Mouse (Mus musculus) heart, postnatal 10 days (tissue): ENCODE results near the gene Gm20388. TPM values are rescaled to one million over a fixed set of nuclear protein-coding genes. Genes with fewer than 3 reads are reported as not detected.

Experiments used
- DNase-seq, 2 experiments: peaks; one replicate each; pipeline ENCODE4 v3.0.0; 2021
- intact Hi-C: fragments of 180-260 bp; cut with DNase I; formaldehyde crosslinking; loops from one replicate; pipeline ENCODE4 v1.15.1; 2025
- total RNA-seq, 2 experiments: library from RNA; stranded (reverse); gene quantifications; 2 replicates each; pipeline ENCODE4 v1.2.3; 2021

Gm20388 gene
- total RNA-seq, 2 experiments from 2014 or later = 2.0 to 2.2 TPM

DNA sequence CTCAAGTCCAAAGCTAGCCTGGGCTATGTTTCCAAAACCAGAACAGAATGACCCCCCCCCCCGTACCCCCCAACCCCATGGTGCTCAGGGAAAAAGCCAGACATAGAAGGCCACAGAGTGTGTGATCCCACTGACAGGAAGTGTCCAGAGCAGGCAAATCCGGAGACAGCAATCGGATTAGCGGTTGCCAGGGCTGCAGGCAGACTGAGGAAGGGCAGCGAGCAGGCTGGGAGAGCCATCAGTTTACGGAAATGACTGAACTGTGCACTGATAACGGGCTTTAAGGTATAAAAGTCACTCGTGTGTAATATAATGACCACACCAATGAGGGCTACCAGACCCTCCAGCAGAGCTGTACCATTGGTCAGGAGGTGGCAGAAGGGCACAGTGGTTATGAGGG is 730.6 kb downstream of the Gm20388 start:
- no peak for DNase-seq
- intact Hi-C loops = no loop called here

DNA sequence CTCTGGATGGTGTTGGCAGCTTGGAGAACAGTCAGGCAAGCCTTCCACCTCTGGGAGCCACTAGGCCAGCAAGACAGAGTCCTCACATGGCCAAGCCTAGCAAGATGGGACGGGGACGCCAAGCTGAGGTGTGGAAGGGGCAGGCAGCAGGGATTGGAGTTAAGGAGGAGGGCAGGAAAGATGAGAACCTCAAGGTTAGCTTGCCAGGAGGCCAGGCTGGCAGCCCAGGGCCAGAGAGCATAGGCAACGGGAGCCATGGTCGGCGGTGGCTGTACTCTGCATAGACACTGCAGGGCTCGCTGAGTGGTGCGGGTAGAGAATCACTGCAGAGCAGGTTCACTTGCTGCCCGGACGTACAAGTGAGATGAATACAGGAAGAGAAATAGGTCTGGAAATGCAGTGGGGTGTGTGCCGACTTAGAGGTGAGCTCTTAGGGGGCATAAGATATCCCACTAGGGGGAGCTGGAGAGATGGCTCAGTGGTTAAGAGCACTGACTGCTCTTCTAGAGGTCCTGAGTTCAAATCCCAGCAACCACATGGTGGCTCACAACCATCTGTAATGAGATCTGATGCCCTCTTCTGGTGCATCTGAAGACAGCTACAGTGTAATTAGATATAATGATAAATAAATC is 731.5 kb downstream of the Gm20388 start:
- intact Hi-C loops = no loop called here
- DNase-seq = no peak

DNA sequence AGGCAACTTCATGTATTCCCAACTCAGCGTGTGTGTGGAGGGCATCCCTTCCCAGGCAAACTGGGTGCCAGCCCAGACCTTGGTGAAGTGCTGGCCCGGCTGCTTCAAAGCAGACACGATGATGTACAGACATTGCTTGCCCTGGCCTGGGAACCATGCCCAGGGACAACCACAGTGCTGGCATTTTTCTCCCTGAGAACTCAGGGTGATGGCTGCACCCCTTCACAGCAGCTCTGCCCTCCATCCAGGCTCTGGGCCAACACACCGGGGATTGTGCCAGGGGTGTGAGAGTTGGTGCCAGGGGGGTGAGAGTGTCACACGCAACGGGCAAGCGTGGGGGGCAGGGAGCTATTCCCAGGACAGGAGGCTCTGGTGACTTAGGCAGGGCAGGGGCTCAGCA is 734.0 kb downstream of the Gm20388 start:
- DNase-seq = peak; percentile 92 to 93

DNA sequence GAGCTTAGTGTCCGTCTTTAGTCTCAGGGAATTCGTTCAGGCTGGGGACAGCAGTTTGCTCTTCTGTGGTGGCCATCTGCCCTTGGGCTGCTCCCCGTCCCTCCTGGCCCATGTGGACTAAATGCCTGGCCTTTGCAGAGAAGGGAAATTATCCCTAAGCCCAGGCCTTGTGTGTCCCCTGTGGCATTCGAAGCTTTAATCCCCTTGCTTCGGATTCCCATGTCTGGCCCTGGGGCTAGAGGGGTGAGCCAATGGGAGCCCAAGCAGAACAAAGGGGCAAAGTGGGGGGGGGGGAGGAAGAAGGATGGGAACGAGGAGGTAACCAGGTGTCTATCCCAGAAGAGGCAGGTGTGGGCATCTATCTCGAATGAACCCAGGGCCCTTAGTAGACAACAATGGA is 736.9 kb downstream of the Gm20388 start, which contains the start of gene 1190005I06Rik:
TSS of gene 1190005I06Rik (minus strand) at position 101 of the 400 bp plus-strand sequence.
- intact Hi-C loops = no loop called here
- no peak for DNase-seq

More for the DNA sequence above, 734.0 kb downstream of the Gm20388 start:
- intact Hi-C loops = no loop called here

- intact Hi-C loops = no loop called here
- no peak for DNase-seq
These were observed 745.8 kb downstream of the Gm20388 start for GRCm38 (mm10) chr8:120656322-120657052.

DNA sequence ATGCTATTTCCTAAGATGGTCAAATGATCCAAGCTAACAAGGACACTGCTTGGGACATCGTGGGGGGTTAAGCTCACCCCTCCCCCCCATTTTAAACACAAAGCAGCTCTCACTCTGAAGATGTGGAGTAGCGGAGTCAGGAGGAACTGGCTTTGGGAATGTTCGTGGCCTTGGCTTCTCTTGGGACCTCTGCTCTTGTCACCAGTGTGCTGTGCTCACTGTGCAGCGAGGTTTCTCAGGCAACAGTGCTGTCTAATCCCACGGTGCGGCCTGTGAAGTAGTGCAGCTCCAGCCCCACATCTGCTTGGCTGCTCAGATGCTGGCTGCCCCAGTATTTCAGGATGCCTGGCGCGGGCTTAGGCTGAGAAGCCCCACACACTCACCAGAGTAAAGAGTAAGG is 746.8 kb downstream of the Gm20388 start:
- intact Hi-C loops = no loop called here
- DNase-seq = no peak

DNA sequence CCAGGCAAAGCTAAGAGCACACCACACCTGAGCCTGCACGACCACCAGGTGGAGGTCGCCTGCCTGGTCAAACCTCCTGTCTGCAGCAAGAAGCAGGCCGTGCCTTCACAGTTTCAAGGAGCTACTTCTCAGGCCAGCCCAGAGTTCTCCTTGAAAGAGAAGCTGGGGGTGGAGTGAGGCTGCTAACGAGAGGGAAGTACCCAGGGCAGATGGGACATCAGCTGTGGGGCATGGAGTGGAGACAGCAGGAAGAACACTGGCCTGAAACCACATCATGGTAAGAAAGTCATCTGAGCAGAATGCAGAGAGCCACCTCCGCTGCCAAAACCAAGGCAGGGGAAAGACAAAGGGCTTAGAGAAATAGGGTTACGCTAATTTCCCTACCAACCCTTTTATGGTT is 753.9 kb downstream of the Gm20388 start:
- intact Hi-C loops = no loop called here
- DNase-seq = no peak

- DNase-seq = no peak
- intact Hi-C loops = no loop called here
These were observed 755.2 kb downstream of the Gm20388 start for GRCm38 (mm10) chr8:120665726-120666455.

DNA sequence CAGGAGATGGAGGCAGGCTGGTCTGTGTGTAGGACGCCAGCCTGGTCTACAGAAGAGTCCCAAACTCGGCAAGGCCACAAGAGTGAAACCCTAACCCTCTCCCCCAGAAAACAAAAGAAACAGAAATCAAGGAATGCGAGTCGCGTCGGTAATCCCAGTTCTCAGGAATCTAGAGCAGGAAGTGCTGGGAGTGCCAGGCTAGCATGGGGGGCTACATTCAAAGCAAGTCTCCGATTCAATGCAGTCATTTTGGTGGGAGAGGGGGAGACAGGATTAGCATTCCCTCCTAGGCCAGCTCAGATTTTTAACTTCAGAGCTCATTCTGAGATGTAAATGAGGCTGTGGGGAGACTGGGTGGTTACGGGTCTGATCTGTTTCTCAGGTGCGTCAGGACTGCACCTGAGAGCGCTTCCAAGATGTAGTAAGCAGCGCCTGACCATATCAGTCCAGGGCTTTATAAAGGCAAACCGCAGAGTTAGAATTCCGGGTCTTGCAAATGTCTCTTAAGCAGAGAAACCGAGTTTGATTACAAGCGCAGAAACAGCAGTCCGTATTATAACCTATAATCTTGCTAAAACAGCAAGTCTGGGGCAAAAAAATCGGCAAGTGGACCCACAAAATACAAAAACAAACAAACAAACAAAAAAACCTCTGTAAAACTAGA is 756.3 kb downstream of the Gm20388 start:
- no peak for DNase-seq
- intact Hi-C loops = no loop called here

- intact Hi-C loops = no loop called here
- DNase-seq = peak; percentile 94 to 95
These were observed 757.1 kb downstream of the Gm20388 start, which contains the start of the genes Gm27021 and Cox4i1 for GRCm38 (mm10) chr8:120667561-120668373. Gm27021 (minus strand) TSS chr8:120668079. Cox4i1 (plus strand) TSS chr8:120668222.

GRCm38 (mm10) chr8:120668374-120668905 is 757.8 kb downstream of the Gm20388 start, which contains the start of gene Emc8:
Emc8 (minus strand) TSS chr8:120668573.
- intact Hi-C loops = no loop called here
- no peak for DNase-seq

- DNase-seq = no peak
- intact Hi-C loops = no loop called here
These were observed 761.1 kb downstream of the Gm20388 start for GRCm38 (mm10) chr8:120671775-120672174.

GRCm38 (mm10) chr8:120672626-120673229 is 762.1 kb downstream of the Gm20388 start:
- no peak for DNase-seq
- intact Hi-C loops = no loop called here

DNA sequence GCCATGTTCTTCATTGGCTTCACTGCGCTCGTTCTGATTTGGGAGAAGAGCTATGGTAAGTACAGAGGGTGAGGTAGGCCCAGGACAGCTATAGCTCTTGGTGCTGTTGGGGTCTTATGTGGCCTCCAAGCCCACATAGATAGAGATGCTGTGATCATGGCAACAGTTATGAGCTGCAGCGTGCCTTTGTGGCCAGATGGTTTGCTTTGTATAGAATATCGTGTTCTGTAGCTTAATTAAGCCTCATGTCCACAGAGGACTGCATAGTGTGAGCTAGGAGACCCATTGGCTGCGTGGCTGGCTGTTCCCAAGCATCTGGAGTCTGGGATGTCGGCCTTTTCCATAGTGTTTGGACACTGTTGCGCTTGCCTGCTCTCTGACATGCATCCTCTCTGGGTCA is 762.7 kb downstream of the Gm20388 start:
- intact Hi-C loops = no loop called here
- no peak for DNase-seq

GRCm38 (mm10) chr8:120675718-120676117 is 765.1 kb downstream of the Gm20388 start:
- DNase-seq = no peak
- intact Hi-C loops = no loop called here

DNA sequence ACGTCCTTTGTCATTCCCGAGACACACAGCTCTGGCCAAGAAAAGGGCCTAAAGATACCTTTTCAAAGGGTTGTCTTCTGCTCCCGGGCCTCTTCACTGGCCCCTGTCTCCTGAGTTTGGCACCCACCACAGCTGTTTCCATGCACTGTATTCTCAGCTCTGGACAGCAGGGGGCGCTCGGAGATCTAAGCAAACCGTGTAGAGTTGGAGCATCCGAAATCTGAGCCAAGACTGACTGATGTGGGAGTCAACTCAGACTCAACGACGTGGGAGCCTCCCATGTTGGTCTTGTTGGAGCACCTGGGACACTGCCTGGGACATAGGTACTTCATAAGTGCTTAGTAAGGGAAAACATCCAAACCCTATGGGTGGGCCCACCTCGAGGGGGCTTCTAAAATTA is 767.8 kb downstream of the Gm20388 start:
- peak; percentile 88 to 96 for DNase-seq
- intact Hi-C loops = no loop called here

DNA sequence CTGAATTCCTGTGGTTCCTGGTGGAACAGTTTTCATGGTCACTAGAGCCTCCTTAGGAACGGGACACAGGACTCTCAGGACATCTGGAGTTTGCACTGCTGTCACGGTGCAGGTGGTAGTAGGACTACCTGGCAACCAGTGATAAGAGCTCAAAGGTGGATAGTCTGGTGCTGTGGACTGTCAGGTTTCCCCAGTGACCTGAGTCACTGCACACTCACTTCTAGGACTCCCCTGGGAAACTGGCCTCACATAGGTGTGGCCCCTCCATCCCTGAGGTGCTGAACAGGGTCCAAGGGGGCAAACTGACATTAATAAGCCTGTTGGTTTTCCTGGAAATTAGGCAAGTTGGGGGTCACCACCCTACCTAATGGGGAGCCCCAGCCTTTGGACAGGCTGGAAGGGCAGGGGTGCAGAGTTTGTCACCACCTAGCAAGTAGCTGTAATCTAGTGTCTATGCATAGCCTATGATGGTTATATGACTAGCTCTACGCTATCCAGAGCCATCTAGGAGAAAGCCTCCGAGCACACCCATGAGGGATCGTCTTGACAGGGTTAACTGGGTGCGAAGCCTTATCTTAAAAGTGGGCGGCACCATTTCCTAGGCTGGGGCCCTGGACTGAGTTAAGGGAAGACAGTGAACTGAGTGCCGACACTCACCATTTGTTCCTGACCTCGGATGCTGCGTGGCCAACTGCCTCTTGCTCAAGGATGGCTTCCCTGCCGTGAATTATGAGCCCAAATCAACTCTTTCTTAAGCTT is 769.2 kb downstream of the Gm20388 start:
- no peak for DNase-seq
- intact Hi-C loops = loop anchor here (1.0 to 5.0 kb wide), 3 partner anchors 57 to 412 kb away; partner anchors contain the start of gene Irf8

DNA sequence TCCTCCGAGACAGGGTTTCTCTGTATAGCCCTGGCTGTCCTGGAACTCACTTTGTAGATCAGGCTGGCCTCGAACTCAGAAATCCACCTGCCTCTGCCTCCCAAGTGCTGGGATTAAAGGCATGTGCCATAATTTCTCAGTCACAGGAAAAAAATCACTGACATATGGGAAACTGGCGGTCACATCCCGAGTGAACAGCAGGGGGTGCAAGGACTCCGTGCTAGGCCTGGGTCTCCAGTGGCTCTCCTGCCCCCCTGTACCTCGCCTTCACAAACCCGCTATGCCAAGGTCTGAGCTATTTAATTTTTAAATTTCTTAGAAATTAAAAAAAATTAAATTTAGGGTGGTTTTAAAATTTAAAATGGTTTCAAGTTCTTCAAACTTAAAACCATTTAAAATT is 769.8 kb downstream of the Gm20388 start:
- DNase-seq = peak in 1 of 2 experiments; percentile 74
- intact Hi-C loops = loop anchor here (1.0 to 5.0 kb wide), 3 partner anchors 57 to 412 kb away; partner anchors contain the start of gene Irf8
